Mouse (Mus musculus): ENCODE measurements around the gene Rpa2. TPM values are rescaled to one million over a fixed set of nuclear protein-coding genes. Genes with fewer than 3 reads are reported as not detected.
"Not testable (repeated sequence)": the region's sequence is repeated elsewhere in the genome, so short reads cannot be mapped to it uniquely, and the experiment has no call there.

Rpa2 gene
- polyA plus RNA-seq, 1 experiment from 2014 or later = 108 TPM

GRCm38 (mm10) chr4:132789731-132790130, 21.6 kb downstream of the Rpa2 start:
- H3K36me3 ChIP-seq (ENCODE audit: insufficient read depth, low read length) = no peaks in the 10 kb centered on the region
- H3K9ac ChIP-seq (replicated peaks; ENCODE audit: low read length) = no peak overlapping the region
- H3K4me3 ChIP-seq (ENCODE audit: low read length) = no peak overlapping the region
- no peaks in the 10 kb centered on the region for H3K9me3 ChIP-seq (ENCODE audit: low read length)
- ATAC-seq (ENCODE audit: low FRiP score, low TSS enrichment) = no peak
- 86% methylated on average over 8 of the region's 8 CpGs for WGBS
- H3K4me2 ChIP-seq (replicated peaks; ENCODE audit: low read depth, low read length) = no peak overlapping the region
- no peak overlapping the region for H3K27ac ChIP-seq (ENCODE audit: low read length)
- peaks cover under 1% of the 10 kb centered on the region for H3K27me3 ChIP-seq (ENCODE audit: insufficient read depth, low read length)
- H3K4me1 ChIP-seq (ENCODE audit: insufficient read depth, low read length) = peaks cover 5% of the 10 kb centered on the region; the same call in 1 of the 2 replicates

GRCm38 (mm10) chr4:132793322-132794004, 25.3 kb downstream of the Rpa2 start:
- ATAC-seq (ENCODE audit: low FRiP score, low TSS enrichment); H3K4me2 ChIP-seq (replicated peaks; ENCODE audit: low read depth, low read length); H3K9me3 ChIP-seq (ENCODE audit: low read length); H3K36me3 ChIP-seq (ENCODE audit: insufficient read depth, low read length); H3K4me1 ChIP-seq (ENCODE audit: insufficient read depth, low read length); H3K4me3 ChIP-seq (ENCODE audit: low read length); H3K27ac ChIP-seq (ENCODE audit: low read length); H3K9ac ChIP-seq (replicated peaks; ENCODE audit: low read length): not testable (repeated sequence)
- WGBS = 72% methylated on average over 8 of the region's 9 CpGs
- peaks cover 17% of the 10 kb centered on the region for H3K27me3 ChIP-seq (ENCODE audit: insufficient read depth, low read length)

GRCm38 (mm10) chr4:132794028-132794427, 25.9 kb downstream of the Rpa2 start:
- Histone ChIP-seq H3K4me1 (ENCODE audit: insufficient read depth, low read length) (peaks cover 7% of the 10 kb centered on the region; the same call in 1 of the 2 replicates), H3K27me3 (ENCODE audit: insufficient read depth, low read length) (peaks cover 17% of the 10 kb centered on the region), H3K4me3 (ENCODE audit: low read length) (no peak overlapping the region), H3K36me3 (ENCODE audit: insufficient read depth, low read length) (no peaks in the 10 kb centered on the region), H3K4me2 (replicated peaks; ENCODE audit: low read depth, low read length) (no peak overlapping the region), H3K27ac (ENCODE audit: low read length) (no peak overlapping the region), H3K9ac (replicated peaks; ENCODE audit: low read length) (no peak overlapping the region), H3K9me3 (ENCODE audit: low read length) (no peaks in the 10 kb centered on the region)
- no peak for ATAC-seq (ENCODE audit: low FRiP score, low TSS enrichment)
- 22% methylated on average over 9 of the region's 9 CpGs for WGBS

- Histone ChIP-seq H3K9ac (replicated peaks; ENCODE audit: low read length) (no peak overlapping the region), H3K36me3 (ENCODE audit: insufficient read depth, low read length) (no peaks in the 10 kb centered on the region), H3K4me2 (replicated peaks; ENCODE audit: low read depth, low read length) (no peak overlapping the region), H3K27ac (ENCODE audit: low read length) (no peak overlapping the region), H3K9me3 (ENCODE audit: low read length) (no peaks in the 10 kb centered on the region), H3K4me3 (ENCODE audit: low read length) (no peak overlapping the region), H3K4me1 (ENCODE audit: insufficient read depth, low read length) (peaks cover 7% of the 10 kb centered on the region; the same call in 1 of the 2 replicates), H3K27me3 (ENCODE audit: insufficient read depth, low read length) (peaks cover 17% of the 10 kb centered on the region)
- 76% methylated on average over 8 of the region's 8 CpGs for WGBS
- ATAC-seq (ENCODE audit: low FRiP score, low TSS enrichment) = no peak
These were observed 26.6 kb downstream of the Rpa2 start for GRCm38 (mm10) chr4:132794760-132795159.

GRCm38 (mm10) chr4:132795171-132795570, 27.0 kb downstream of the Rpa2 start:
- no peak for ATAC-seq (ENCODE audit: low FRiP score, low TSS enrichment)
- Histone ChIP-seq H3K4me1 (ENCODE audit: insufficient read depth, low read length) (peaks cover 7% of the 10 kb centered on the region; the same call in 1 of the 2 replicates), H3K27ac (ENCODE audit: low read length) (no peak overlapping the region), H3K9me3 (ENCODE audit: low read length) (no peaks in the 10 kb centered on the region), H3K27me3 (ENCODE audit: insufficient read depth, low read length) (peaks cover 17% of the 10 kb centered on the region), H3K9ac (replicated peaks; ENCODE audit: low read length) (no peak overlapping the region), H3K4me3 (ENCODE audit: low read length) (no peak overlapping the region), H3K4me2 (replicated peaks; ENCODE audit: low read depth, low read length) (no peak overlapping the region), H3K36me3 (ENCODE audit: insufficient read depth, low read length) (no peaks in the 10 kb centered on the region)
- WGBS = 51% methylated on average over 7 of the region's 7 CpGs

- Histone ChIP-seq H3K4me2 (replicated peaks; ENCODE audit: low read depth, low read length) (peak within 1 kb of the TSS; percentile 57), H3K36me3 (ENCODE audit: insufficient read depth, low read length) (no peaks in the 10 kb centered on the region), H3K9me3 (ENCODE audit: low read length) (no peaks in the 10 kb centered on the region), H3K4me1 (ENCODE audit: insufficient read depth, low read length) (peaks cover 7% of the 10 kb centered on the region; the same call in 1 of the 2 replicates), H3K27me3 (ENCODE audit: insufficient read depth, low read length) (peaks cover 17% of the 10 kb centered on the region), H3K27ac (ENCODE audit: low read length) (no peak within 1 kb of the TSS), H3K9ac (replicated peaks; ENCODE audit: low read length) (peak within 1 kb of the TSS; percentile 59), H3K4me3 (ENCODE audit: low read length) (peak within 1 kb of the TSS; percentile 37)
- 2% methylated on average over 21 of the region's 21 CpGs for WGBS
- no peak for ATAC-seq (ENCODE audit: low FRiP score, low TSS enrichment)
These were observed 28.2 kb downstream of the Rpa2 start, which contains the start of gene Themis2 for GRCm38 (mm10) chr4:132796196-132796886. Gene Themis2, minus strand, starts transcription at chr4:132796387.

- Histone ChIP-seq H3K27me3 (ENCODE audit: insufficient read depth, low read length) (peaks cover 17% of the 10 kb centered on the region), H3K9ac (replicated peaks; ENCODE audit: low read length) (no peak overlapping the region), H3K4me1 (ENCODE audit: insufficient read depth, low read length) (peaks cover 7% of the 10 kb centered on the region; the same call in 1 of the 2 replicates), H3K36me3 (ENCODE audit: insufficient read depth, low read length) (no peaks in the 10 kb centered on the region), H3K4me3 (ENCODE audit: low read length) (no peak overlapping the region), H3K27ac (ENCODE audit: low read length) (no peak overlapping the region), H3K9me3 (ENCODE audit: low read length) (no peaks in the 10 kb centered on the region), H3K4me2 (replicated peaks; ENCODE audit: low read depth, low read length) (no peak overlapping the region)
- ATAC-seq (ENCODE audit: low FRiP score, low TSS enrichment) = no peak
- 64% methylated on average over 1 of the region's 1 CpGs for WGBS
These were observed 29.3 kb downstream of the Rpa2 start for GRCm38 (mm10) chr4:132797461-132797860.

GRCm38 (mm10) chr4:132798028-132798427, 29.9 kb downstream of the Rpa2 start:
- H3K9ac ChIP-seq (replicated peaks; ENCODE audit: low read length) = no peak overlapping the region
- no peak overlapping the region for H3K4me3 ChIP-seq (ENCODE audit: low read length)
- H3K9me3 ChIP-seq (ENCODE audit: low read length) = no peaks in the 10 kb centered on the region
- peaks cover 17% of the 10 kb centered on the region for H3K27me3 ChIP-seq (ENCODE audit: insufficient read depth, low read length)
- H3K4me2 ChIP-seq (replicated peaks; ENCODE audit: low read depth, low read length) = no peak overlapping the region
- 64% methylated on average over 4 of the region's 4 CpGs for WGBS
- ATAC-seq (ENCODE audit: low FRiP score, low TSS enrichment) = no peak
- H3K36me3 ChIP-seq (ENCODE audit: insufficient read depth, low read length) = no peaks in the 10 kb centered on the region
- H3K27ac ChIP-seq (ENCODE audit: low read length) = no peak overlapping the region
- peaks cover 7% of the 10 kb centered on the region; the same call in 1 of the 2 replicates for H3K4me1 ChIP-seq (ENCODE audit: insufficient read depth, low read length)

- not testable (repeated sequence) for H3K9ac ChIP-seq (replicated peaks; ENCODE audit: low read length); H3K4me1 ChIP-seq (ENCODE audit: insufficient read depth, low read length); H3K27ac ChIP-seq (ENCODE audit: low read length); H3K36me3 ChIP-seq (ENCODE audit: insufficient read depth, low read length); H3K4me2 ChIP-seq (replicated peaks; ENCODE audit: low read depth, low read length); H3K9me3 ChIP-seq (ENCODE audit: low read length); ATAC-seq (ENCODE audit: low FRiP score, low TSS enrichment); H3K4me3 ChIP-seq (ENCODE audit: low read length)
- peaks cover 17% of the 10 kb centered on the region for H3K27me3 ChIP-seq (ENCODE audit: insufficient read depth, low read length)
- 85% methylated on average over 3 of the region's 3 CpGs for WGBS
These were observed 30.5 kb downstream of the Rpa2 start for GRCm38 (mm10) chr4:132798666-132799065.

- Histone ChIP-seq H3K27me3 (ENCODE audit: insufficient read depth, low read length) (peaks cover 15% of the 10 kb centered on the region), H3K9ac (replicated peaks; ENCODE audit: low read length) (no peak overlapping the region), H3K9me3 (ENCODE audit: low read length) (no peaks in the 10 kb centered on the region), H3K36me3 (ENCODE audit: insufficient read depth, low read length) (no peaks in the 10 kb centered on the region), H3K4me3 (ENCODE audit: low read length) (no peak overlapping the region), H3K4me1 (ENCODE audit: insufficient read depth, low read length) (peaks cover 3% of the 10 kb centered on the region; the same call in 1 of the 2 replicates), H3K4me2 (replicated peaks; ENCODE audit: low read depth, low read length) (no peak overlapping the region), H3K27ac (ENCODE audit: low read length) (no peak overlapping the region)
- 87% methylated on average over 4 of the region's 4 CpGs for whole genome bisulfite sequencing
- no peak for ATAC-seq (ENCODE audit: low FRiP score, low TSS enrichment)
These were observed 31.7 kb downstream of the Rpa2 start for GRCm38 (mm10) chr4:132799845-132800244.
